Mouse (Mus musculus) ES-E14 (cell line): ENCODE data around the gene Trpm8.

Experiments
- CHD2 ChIP-seq: IDR thresholded peaks from 2 replicates; pipeline ENCODE4 v1.6.1; 2014; ENCODE audit warnings: mild to moderate bottlenecking, low read depth, low read length, inconsistent platforms
- HCFC1 ChIP-seq: IDR thresholded peaks from 2 replicates; pipeline ENCODE4 v1.6.1; 2012; ENCODE audit warnings: low read length, inconsistent platforms, borderline replicate concordance; ENCODE audit not compliant: insufficient read depth
- ZC3H11A ChIP-seq: IDR thresholded peaks from 2 replicates; pipeline ENCODE4 v1.6.1; 2012; ENCODE audit warnings: low read depth, mild to moderate bottlenecking, inconsistent platforms, low read length, borderline replicate concordance
- ZNF384 ChIP-seq: IDR thresholded peaks from 2 replicates; pipeline ENCODE4 v1.6.1; 2012; ENCODE audit warnings: low read depth, low read length, inconsistent platforms

GRCm38 (mm10) chr1:88275078-88275680 lies 2.3 kb upstream of the Trpm8 start:
- TF ChIP-seq ZNF384 (no peak), HCFC1 (no peak), CHD2 (no peak), ZC3H11A (no peak)
